Mouse (Mus musculus) bone marrow, adult 2 months (tissue): ENCODE data around the gene Pex11b.

Experiments used
- CTCF ChIP-seq: fragments of 200-500 bp; IDR thresholded peaks from 2 replicates; pipeline ENCODE4 v1.5.1; 2011; ENCODE audit warnings: low read length, control low read depth; ENCODE audit not compliant: control insufficient read depth, insufficient read depth
- POLR2A ChIP-seq: fragments of 200-500 bp; IDR thresholded peaks from 2 replicates; pipeline ENCODE4 v1.6.1; 2011; ENCODE audit warnings: low read depth, mild to moderate bottlenecking, control low read depth, low read length, borderline replicate concordance; ENCODE audit not compliant: control insufficient read depth

DNA sequence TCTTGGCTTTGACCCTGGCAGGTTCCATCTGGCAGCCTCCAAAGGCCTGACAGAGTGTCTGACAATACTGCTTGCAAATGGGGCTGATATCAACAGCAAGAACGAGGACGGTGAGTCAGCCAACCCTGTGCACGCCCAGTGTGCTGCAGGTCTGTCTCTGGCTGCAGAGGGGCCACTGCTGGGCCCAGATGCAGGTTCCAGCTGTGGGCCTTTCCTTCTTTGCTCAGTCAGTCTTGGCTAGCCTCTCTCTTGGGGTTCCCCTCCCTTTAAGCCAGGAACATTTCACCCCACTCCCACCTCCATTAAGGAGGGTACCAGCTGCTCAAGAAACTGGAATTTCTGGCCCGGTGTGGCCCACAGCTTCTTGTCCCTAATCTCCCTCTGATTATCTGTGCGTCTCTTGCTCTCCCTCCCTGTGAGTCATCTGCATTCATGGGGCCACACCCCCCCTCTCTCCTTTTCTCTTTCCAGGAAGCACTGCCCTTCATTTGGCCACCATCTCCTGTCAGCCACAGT is 44.0 kb downstream of the Pex11b start:
- TF ChIP-seq POLR2A (no peak), CTCF (no peak)
